Mouse (Mus musculus) right cerebral cortex, adult 18-20 months (tissue): ENCODE data around the gene Foxo3.
A peak's percentile ranks its signal among the peaks of the same experiment; 100 is the strongest.

Source experiments
- DNase-seq: peaks from one replicate; pipeline ENCODE4 v3.0.0; 2022; ENCODE audit warnings: mixed read lengths

Gene Foxo3

GRCm38 (mm10) chr10:42275401-42275870 is 1.1 kb downstream of the Foxo3 start:
- DNase-seq = peak; percentile 39

GRCm38 (mm10) chr10:42274712-42275400 is 1.7 kb downstream of the Foxo3 start:
- peak; percentile 29 for DNase-seq

GRCm38 (mm10) chr10:42273760-42274691 is 2.5 kb downstream of the Foxo3 start:
- DNase-seq = peak; percentile 39

- no peak for DNase-seq
Observed at GRCm38 (mm10) chr10:42273403-42273759, 3.2 kb downstream of the Foxo3 start.

- no peak for DNase-seq
Observed at GRCm38 (mm10) chr10:42271454-42272230, 4.9 kb downstream of the Foxo3 start.

GRCm38 (mm10) chr10:42270277-42271083 is 6.1 kb downstream of the Foxo3 start:
- no peak for DNase-seq

- DNase-seq = no peak
Observed at GRCm38 (mm10) chr10:42269281-42270025, 7.1 kb downstream of the Foxo3 start.

GRCm38 (mm10) chr10:42267811-42268545 is 8.6 kb downstream of the Foxo3 start:
- no peak for DNase-seq

- DNase-seq = no peak
Observed at GRCm38 (mm10) chr10:42265021-42265689, 11.4 kb downstream of the Foxo3 start.

- DNase-seq = no peak
Observed at GRCm38 (mm10) chr10:42264195-42264594, 12.4 kb downstream of the Foxo3 start.

- DNase-seq = no peak
Observed at GRCm38 (mm10) chr10:42263701-42264100, 12.9 kb downstream of the Foxo3 start.

GRCm38 (mm10) chr10:42262061-42262460 is 14.5 kb downstream of the Foxo3 start:
- DNase-seq = no peak

- DNase-seq = no peak
Observed at GRCm38 (mm10) chr10:42261103-42261502, 15.5 kb downstream of the Foxo3 start.

- DNase-seq = no peak
Observed at GRCm38 (mm10) chr10:42260523-42260922, 16.0 kb downstream of the Foxo3 start.

GRCm38 (mm10) chr10:42259602-42260001 is 17.0 kb downstream of the Foxo3 start:
- DNase-seq = no peak

GRCm38 (mm10) chr10:42257985-42258384 is 18.6 kb downstream of the Foxo3 start:
- DNase-seq = no peak

- DNase-seq = no peak
Observed at GRCm38 (mm10) chr10:42254788-42255187, 21.8 kb downstream of the Foxo3 start.

- no peak for DNase-seq
Observed at GRCm38 (mm10) chr10:42251749-42252323, 24.7 kb downstream of the Foxo3 start.

- peak; percentile 70 for DNase-seq
Observed at GRCm38 (mm10) chr10:42251203-42251602, 25.4 kb downstream of the Foxo3 start.

- DNase-seq = no peak
Observed at GRCm38 (mm10) chr10:42249965-42250364, 26.6 kb downstream of the Foxo3 start.
